Mouse (Mus musculus) mature B cell (primary cell): ENCODE data around the gene Ap1s1.

Source experiments
- in situ Hi-C: fragments of 300-500 bp; cut with MboI; formaldehyde crosslinking; loops from 2 replicates; pipeline ENCODE4 v1.14.3; 2019

Ap1s1 gene

GRCm38 (mm10) chr5:137024318-137024717, 21.6 kb downstream of the Ap1s1 start:
- in situ Hi-C loops: no loop called here

GRCm38 (mm10) chr5:137015913-137016312, 30.0 kb downstream of the Ap1s1 start:
- in situ Hi-C loops: no loop called here

- in situ Hi-C loops: no loop called here
Measured at GRCm38 (mm10) chr5:137012401-137012950, 33.5 kb downstream of the Ap1s1 start.

DNA sequence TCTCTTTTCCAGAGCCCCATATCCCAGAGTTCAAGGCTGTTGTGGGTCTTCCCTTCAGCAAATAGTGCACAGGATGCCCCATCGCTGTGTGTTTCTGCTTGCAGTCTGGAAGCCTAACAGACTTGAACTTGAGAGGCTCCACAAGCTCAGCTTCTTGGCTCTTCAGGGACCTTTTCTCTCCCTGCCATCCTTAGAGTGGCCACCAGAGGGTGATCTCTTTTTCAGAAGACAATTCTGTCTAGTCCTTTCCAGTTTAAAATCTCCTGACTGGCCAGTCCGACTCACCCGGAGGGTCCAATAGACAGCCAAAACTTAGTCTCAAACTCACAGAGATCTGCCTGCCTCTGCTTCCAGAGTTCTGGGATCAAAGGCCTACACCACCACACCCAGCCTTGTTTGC, 35.9 kb downstream of the Ap1s1 start:
- in situ Hi-C loops: no loop called here

- in situ Hi-C loops: no loop called here
Measured at GRCm38 (mm10) chr5:137007276-137007675, 38.7 kb downstream of the Ap1s1 start.

- in situ Hi-C loops: no loop called here
Measured at GRCm38 (mm10) chr5:137000612-137001011, 45.3 kb downstream of the Ap1s1 start.

- in situ Hi-C loops: no loop called here
Measured at GRCm38 (mm10) chr5:136999449-136999848, 46.5 kb downstream of the Ap1s1 start.

DNA sequence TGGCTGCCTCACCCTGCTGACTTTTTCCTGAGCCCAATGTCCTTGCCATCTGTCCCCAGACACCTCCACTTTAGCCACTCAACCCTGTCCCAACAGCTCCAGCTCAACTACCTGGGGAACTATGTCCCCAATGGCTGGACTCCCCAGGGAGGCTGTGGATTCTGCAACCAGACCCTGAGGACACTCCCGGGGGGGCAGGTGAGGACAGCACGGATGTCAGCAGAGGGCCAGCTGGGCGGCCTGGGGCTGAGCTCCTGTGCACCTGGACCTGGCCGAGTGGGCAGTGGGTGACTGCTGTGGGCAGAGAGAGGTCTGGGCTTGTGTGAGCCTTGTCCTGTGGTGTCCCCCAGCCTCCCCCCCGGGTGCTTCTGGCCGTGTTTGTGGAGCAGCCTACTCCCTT, 56.1 kb downstream of the Ap1s1 start:
- in situ Hi-C loops: no loop called here

DNA sequence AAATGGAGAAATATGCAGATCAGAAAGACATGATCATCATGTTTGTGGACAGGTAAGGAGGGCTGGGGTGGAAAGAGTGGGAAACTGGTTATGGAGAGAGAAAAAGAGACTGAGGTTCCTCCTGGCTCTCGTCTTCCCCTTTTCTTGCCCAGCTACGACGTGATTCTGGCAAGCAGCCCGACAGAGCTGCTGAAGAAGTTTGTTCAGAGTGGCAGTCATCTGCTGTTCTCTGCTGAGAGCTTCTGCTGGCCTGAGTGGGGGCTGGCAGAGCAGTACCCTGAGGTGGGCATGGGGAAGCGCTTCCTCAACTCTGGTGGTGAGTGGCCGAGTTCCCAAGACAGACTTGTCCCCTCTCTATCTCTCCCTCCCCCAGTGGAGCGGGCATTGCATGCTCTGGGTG, 57.5 kb downstream of the Ap1s1 start:
- in situ Hi-C loops: no loop called here

- in situ Hi-C loops: no loop called here
Measured at GRCm38 (mm10) chr5:136987934-136988271, 58.0 kb downstream of the Ap1s1 start, which contains the start of gene Znhit1. TSS of gene Znhit1 (minus strand) at chr5:136988021.

GRCm38 (mm10) chr5:136987138-136987933, 58.6 kb downstream of the Ap1s1 start:
- in situ Hi-C loops: no loop called here

- in situ Hi-C loops: no loop called here
Measured at GRCm38 (mm10) chr5:136986695-136987137, 59.2 kb downstream of the Ap1s1 start, which contains the start of gene Plod3. TSS of gene Plod3 (plus strand) at chr5:136987019.
